Mouse (Mus musculus) CH12.LX (cell line): ENCODE measurements around the gene Ccdc88c. TPM values are rescaled to one million over a fixed set of nuclear protein-coding genes. Genes with fewer than 3 reads are reported as not detected.

ENCODE experiments used
- DNase-seq: peaks from one replicate; pipeline ENCODE4 v3.0.0-alpha.2; 2013; ENCODE audit errors: extremely low read depth
- H3K27ac ChIP-seq: 2 replicates; pipeline ENCODE4 v1.5.1; 2012; ENCODE audit warnings: low read depth, mild to moderate bottlenecking, control low read depth, moderate library complexity; ENCODE audit not compliant: insufficient read depth
- H3K27me3 ChIP-seq: replicated peaks from 2 replicates; pipeline ENCODE3; 2012; ENCODE audit warnings: inconsistent platforms
- H3K36me3 ChIP-seq, 2 experiments: replicated peaks in 1 of 2; 2 replicates each; pipeline versions ENCODE3 to v1.6.1; 2012; ENCODE audit warnings: inconsistent platforms in 1 of 2, low read length in 1 of 2, mild to moderate bottlenecking in 1 of 2, mixed read lengths in 1 of 2, moderate library complexity in 1 of 2; ENCODE audit not compliant: control insufficient read depth in 1 of 2, insufficient read depth in 1 of 2
- H3K4me1 ChIP-seq, 2 experiments: 2 replicates each; pipeline ENCODE4 v1.6.1; 2012; ENCODE audit warnings: inconsistent platforms in 1 of 2, moderate library complexity in 1 of 2; ENCODE audit not compliant: insufficient read depth in 2 of 2, control insufficient read depth in 1 of 2
- H3K4me2 ChIP-seq: 2 replicates; pipeline ENCODE4 v1.6.1; 2012; ENCODE audit warnings: low read depth, mild to moderate bottlenecking, control low read depth; ENCODE audit not compliant: poor library complexity, insufficient read depth, severe bottlenecking
- H3K4me3 ChIP-seq, 3 experiments: fragments of 150-350 bp in 1 of 3; sonication (generic) in 1 of 3; replicated peaks in 1 of 3; 2 replicates each; pipeline versions ENCODE3 to v1.5.1; 2011 to 2012; ENCODE audit warnings: low read depth in 2 of 3, low read length in 2 of 3, mild to moderate bottlenecking in 2 of 3, moderate library complexity in 2 of 3, control low read depth in 1 of 3, improper control_type of control experiment in 1 of 3, inconsistent platforms in 1 of 3, mixed read lengths in 1 of 3; ENCODE audit not compliant: poor library complexity in 1 of 3
- H3K79me2 ChIP-seq: replicated peaks from 2 replicates; pipeline ENCODE4 v1.6.1; 2012; ENCODE audit warnings: mild to moderate bottlenecking, moderate library complexity; ENCODE audit not compliant: control insufficient read depth, poor library complexity, insufficient read depth, severe bottlenecking; ENCODE audit errors: extremely low read depth
- H3K9ac ChIP-seq: 2 replicates; pipeline ENCODE4 v1.6.1; 2012; ENCODE audit warnings: low read depth, mild to moderate bottlenecking, control low read depth, moderate library complexity; ENCODE audit not compliant: insufficient read depth
- H3K9me3 ChIP-seq: replicated peaks from 2 replicates; pipeline ENCODE3; 2012; ENCODE audit warnings: low read length, inconsistent platforms, mixed read lengths
- BHLHE40 ChIP-seq: IDR thresholded peaks from 2 replicates; pipeline ENCODE4 v1.6.1; 2011; ENCODE audit warnings: mild to moderate bottlenecking, low read depth, low read length, improper control_type of control experiment
- CHD2 ChIP-seq: IDR thresholded peaks from 2 replicates; pipeline ENCODE4 v1.6.1; 2011; ENCODE audit warnings: low read length, improper control_type of control experiment
- CTCF ChIP-seq, 2 experiments: IDR thresholded peaks in 1 of 2; conservative IDR thresholded peaks in 1 of 2; 2 replicates each; pipeline ENCODE4 v1.5.1; 2011 to 2012; ENCODE audit warnings: low read depth in 2 of 2, low read length in 2 of 2, improper control_type of control experiment in 1 of 2, inconsistent platforms in 1 of 2, mild to moderate bottlenecking in 1 of 2, moderate library complexity in 1 of 2
- E2F4 ChIP-seq: IDR thresholded peaks from 2 replicates; pipeline ENCODE4 v1.6.1; 2011; ENCODE audit warnings: low read depth, low read length, improper control_type of control experiment; ENCODE audit not compliant: insufficient replicate concordance
- ELF1 ChIP-seq: IDR thresholded peaks from 2 replicates; pipeline ENCODE4 v1.6.1; 2014; ENCODE audit warnings: low read depth, mild to moderate bottlenecking, inconsistent platforms, low read length, improper control_type of control experiment
- EP300 ChIP-seq: IDR thresholded peaks from 2 replicates; pipeline ENCODE4 v1.6.1; 2011; ENCODE audit warnings: low read length, improper control_type of control experiment
- ETS1 ChIP-seq: conservative IDR thresholded peaks from 2 replicates; pipeline ENCODE4 v1.6.1; 2012; ENCODE audit warnings: low read depth, mild to moderate bottlenecking, inconsistent platforms, low read length, improper control_type of control experiment, moderate library complexity
- HCFC1 ChIP-seq: IDR thresholded peaks from 2 replicates; pipeline ENCODE4 v1.6.1; 2012; ENCODE audit warnings: low read depth, mild to moderate bottlenecking, inconsistent platforms, low read length, improper control_type of control experiment
- IRF4 ChIP-seq: IDR thresholded peaks from 2 replicates; pipeline ENCODE4 v1.6.1; 2014; ENCODE audit warnings: low read depth, mild to moderate bottlenecking, inconsistent platforms, low read length, improper control_type of control experiment
- JUN ChIP-seq: IDR thresholded peaks from 2 replicates; pipeline ENCODE4 v1.6.1; 2011; ENCODE audit warnings: low read depth, mild to moderate bottlenecking, low read length, improper control_type of control experiment, moderate library complexity; ENCODE audit not compliant: insufficient read depth
- MAFK ChIP-seq: IDR thresholded peaks from 2 replicates; pipeline ENCODE4 v1.6.1; 2011; ENCODE audit warnings: low read length, improper control_type of control experiment; ENCODE audit not compliant: insufficient replicate concordance
- MAX ChIP-seq: IDR thresholded peaks from 2 replicates; pipeline ENCODE4 v1.6.1; 2011; ENCODE audit warnings: low read length, improper control_type of control experiment
- MAZ ChIP-seq: IDR thresholded peaks from 2 replicates; pipeline ENCODE4 v1.6.1; 2012; ENCODE audit warnings: low read depth, mild to moderate bottlenecking, inconsistent platforms, low read length, improper control_type of control experiment, moderate library complexity
- MXI1 ChIP-seq: IDR thresholded peaks from 2 replicates; pipeline ENCODE4 v1.6.1; 2011; ENCODE audit warnings: mild to moderate bottlenecking, low read depth, low read length, improper control_type of control experiment
- PAX5 ChIP-seq: IDR thresholded peaks from 2 replicates; pipeline ENCODE4 v1.6.1; 2012; ENCODE audit warnings: low read length, inconsistent platforms, mixed read lengths
- POLR2A ChIP-seq: IDR thresholded peaks from 2 replicates; pipeline ENCODE4 v1.6.1; 2011; ENCODE audit warnings: low read depth, mild to moderate bottlenecking, improper control_type of control experiment, low read length
- POLR2AphosphoS2 ChIP-seq: IDR thresholded peaks from 2 replicates; pipeline ENCODE4 v1.6.1; 2011; ENCODE audit warnings: low read depth, low read length, improper control_type of control experiment
- RAD21 ChIP-seq: IDR thresholded peaks from 2 replicates; pipeline ENCODE4 v1.6.1; 2011; ENCODE audit warnings: low read depth, mild to moderate bottlenecking, low read length, improper control_type of control experiment, moderate library complexity
- SMC3 ChIP-seq: IDR thresholded peaks from 2 replicates; pipeline ENCODE4 v1.6.1; 2011; ENCODE audit warnings: low read depth, low read length, improper control_type of control experiment
- TBP ChIP-seq: conservative IDR thresholded peaks from 2 replicates; pipeline ENCODE4 v1.6.1; 2011; ENCODE audit warnings: low read depth, low read length, improper control_type of control experiment
- TCF12 ChIP-seq: IDR thresholded peaks from 2 replicates; pipeline ENCODE4 v1.6.1; 2014; ENCODE audit warnings: low read depth, mild to moderate bottlenecking, inconsistent platforms, low read length, improper control_type of control experiment
- UBTF ChIP-seq: IDR thresholded peaks from 2 replicates; pipeline ENCODE4 v1.6.1; 2012; ENCODE audit warnings: low read depth, mild to moderate bottlenecking, inconsistent platforms, low read length, improper control_type of control experiment, moderate library complexity
- USF2 ChIP-seq: conservative IDR thresholded peaks from 2 replicates; pipeline ENCODE4 v1.6.1; 2011; ENCODE audit warnings: low read depth, low read length, improper control_type of control experiment
- ZC3H11A ChIP-seq: IDR thresholded peaks from 2 replicates; pipeline ENCODE4 v1.6.1; 2012; ENCODE audit warnings: low read depth, mild to moderate bottlenecking, inconsistent platforms, low read length, improper control_type of control experiment
- ZKSCAN1 ChIP-seq: IDR thresholded peaks from 2 replicates; pipeline ENCODE4 v1.6.1; 2012; ENCODE audit warnings: low read depth, inconsistent platforms, low read length, improper control_type of control experiment, borderline replicate concordance
- ZMIZ1 ChIP-seq: IDR thresholded peaks from 2 replicates; pipeline ENCODE4 v1.6.1; 2012; ENCODE audit warnings: low read depth, mild to moderate bottlenecking, inconsistent platforms, low read length, improper control_type of control experiment
- dilution Hi-C: fragments of 300-500 bp; cut with MboI; formaldehyde crosslinking; loops from 2 replicates; pipeline ENCODE4 v1.14.3; 2020; ENCODE audit warnings: low sequenced_read_pairs; ENCODE audit not compliant: extremely low pct_unique_long_range_greater_than_20kb, extremely low pct_ligation_motif_present
- in situ Hi-C: fragments of 300-500 bp; cut with MboI; formaldehyde crosslinking; loops from 3 replicates; pipeline ENCODE4 v1.14.3; 2019; ENCODE audit warnings: low sequenced_read_pairs, low pct_ligation_motif_present, low pct_unique_long_range_greater_than_20kb, mixed read lengths
- polyA plus RNA-seq: library from polyadenylated mRNA; unstranded; fragments of >175 nt; gene quantifications from 2 replicates; pipeline ENCODE4 v1.2.1, GENCODE M21; 2012; ENCODE audit warnings: low read depth; ENCODE audit not compliant: insufficient read length
- total RNA-seq, 2 experiments: library from RNA; depleted of rRNA; stranded (reverse); fragments of 300-350 nt in 1 of 2; fragments of >200 nt in 1 of 2; gene quantifications; 2 replicates each; pipeline ENCODE4 v1.2.3; 2012 to 2014

Ccdc88c gene
- total and polyA plus RNA-seq, 3 experiments: 20.3 to 32.7 (median 24.9) TPM

- in situ Hi-C loops (no loop called here), dilution Hi-C loops (no loop called here)
- Histone ChIP-seq H3K9me3 (peaks cover 4% of the 10 kb centered on the region), H3K9ac (no peak overlapping the region), H3K4me1 (peaks cover 0 to 41% of the 10 kb centered on the region in 2 experiments; a peak in 2 of 4 replicates), H3K36me3 (peaks cover 84 to 97% of the 10 kb centered on the region in 2 experiments), H3K4me3 (no peak overlapping the region), H3K27me3 (no peaks in the 10 kb centered on the region), H3K79me2 (no peaks in the 10 kb centered on the region), H3K27ac (no peak overlapping the region), H3K4me2 (no peak overlapping the region)
- TF ChIP-seq RAD21: peak; percentile 87
- TF ChIP-seq ZKSCAN1: no peak
- TF ChIP-seq E2F4: no peak
- no peak for TF ChIP-seq CHD2
- no peak for TF ChIP-seq ETS1
- no peak for TF ChIP-seq MXI1
- TF ChIP-seq TCF12: 0 out of 2 replicates have a peak, but pooled peaks have one; percentile 21
- no peak for TF ChIP-seq POLR2A
- peak; percentile 90 to 91 for TF ChIP-seq CTCF (conservative IDR thresholded peaks at IDR 0.05 in 1 of 2, IDR thresholded peaks at IDR 0.05 in 1 of 2; ENCODE audit: low read depth in 2 of 2, low read length in 2 of 2)
- no peak for TF ChIP-seq UBTF
- TF ChIP-seq MAFK: no peak
- TF ChIP-seq ZC3H11A: no peak
- TF ChIP-seq EP300: no peak
- TF ChIP-seq MAX: no peak
- no peak for TF ChIP-seq MAZ
- peak; percentile 64 for TF ChIP-seq SMC3
- peak; percentile 72 for DNase-seq
Measured at GRCm38 (mm10) chr12:100936116-100936515, 92.7 kb downstream of the Ccdc88c start.

- Histone ChIP-seq H3K9me3 (peaks cover 5% of the 10 kb centered on the region), H3K9ac (no peak overlapping the region), H3K4me3 (no peak overlapping the region), H3K4me1 (peaks cover 0 to 41% of the 10 kb centered on the region in 2 experiments; a peak in 2 of 4 replicates), H3K36me3 (peaks cover 80 to 96% of the 10 kb centered on the region in 2 experiments), H3K4me2 (no peak overlapping the region), H3K27me3 (no peaks in the 10 kb centered on the region), H3K27ac (no peak overlapping the region), H3K79me2 (no peaks in the 10 kb centered on the region)
- in situ Hi-C loops: no loop called here
- no peak for TF ChIP-seq ELF1
- TF ChIP-seq PAX5: no peak
- no peak for TF ChIP-seq USF2
- no peak for TF ChIP-seq IRF4
- no peak for TF ChIP-seq JUN
- no peak for TF ChIP-seq ETS1
- TF ChIP-seq E2F4: no peak
- no peak for TF ChIP-seq ZKSCAN1
- TF ChIP-seq BHLHE40: no peak
- no peak for TF ChIP-seq ZMIZ1
- TF ChIP-seq TCF12: no peak
- TF ChIP-seq TBP: no peak
- no peak for TF ChIP-seq HCFC1
- no peak for TF ChIP-seq SMC3
- TF ChIP-seq MXI1: no peak
- no peak for TF ChIP-seq UBTF
- no peak for TF ChIP-seq POLR2AphosphoS2
- no peak for DNase-seq
- dilution Hi-C loops: no loop called here
Measured at GRCm38 (mm10) chr12:100934796-100935195, 94.1 kb downstream of the Ccdc88c start.
